Mouse (Mus musculus) stomach, embryonic 15.5 days (tissue): ENCODE measurements around the gene Trip11. TPM values are rescaled to one million over a fixed set of nuclear protein-coding genes. Genes with fewer than 3 reads are reported as not detected.

Experiments used
- ATAC-seq: fragments of 200-750 bp; cut with Nextera tagmentation; 2 replicates; pipeline ENCODE4 v1.8.0; 2017; ENCODE audit warnings: low read depth, moderate number of reproducible peaks, moderate TSS enrichment; ENCODE audit not compliant: insufficient read depth, low FRiP score
- H3K27ac ChIP-seq: fragments of 300-500 bp; sonication (generic); 2 replicates; pipeline ENCODE4 v1.5.1; 2015; ENCODE audit warnings: mild to moderate bottlenecking, inconsistent platforms
- H3K27me3 ChIP-seq: fragments of 300-500 bp; sonication (generic); replicated peaks from 2 replicates; pipeline ENCODE4 v1.6.1; 2015; ENCODE audit warnings: inconsistent platforms
- H3K36me3 ChIP-seq: fragments of 300-500 bp; sonication (generic); 2 replicates; pipeline ENCODE4 v1.6.1; 2015; ENCODE audit warnings: inconsistent platforms
- H3K4me1 ChIP-seq: fragments of 300-500 bp; sonication (generic); 2 replicates; pipeline ENCODE4 v1.6.1; 2015; ENCODE audit warnings: inconsistent platforms
- H3K4me2 ChIP-seq: fragments of 300-500 bp; sonication (generic); 2 replicates; pipeline ENCODE4 v1.6.1; 2015; ENCODE audit warnings: mild to moderate bottlenecking, inconsistent platforms
- H3K4me3 ChIP-seq: fragments of 300-500 bp; sonication (generic); replicated peaks from 2 replicates; pipeline ENCODE4 v1.5.1; 2015; ENCODE audit warnings: inconsistent platforms
- H3K9ac ChIP-seq: fragments of 300-500 bp; sonication (generic); 2 replicates; pipeline ENCODE4 v1.6.1; 2015; ENCODE audit warnings: inconsistent platforms
- H3K9me3 ChIP-seq: fragments of 300-500 bp; sonication (generic); 2 replicates; pipeline ENCODE4 v1.6.1; 2016; ENCODE audit warnings: inconsistent platforms
- WGBS: fragments of 180-500 bp; shearing (Covaris S2); methylation state at CpG from one replicate; pipeline ENCODE4 v1.1.7; 2015; 5-methylcytosine and 5-hydroxymethylcytosine counted together
- polyA plus RNA-seq: library from polyadenylated mRNA; unstranded; fragments of >200 nt; fragmentation: Nextera tagmentation; extraction: Ambion mirVana; gene quantifications from 2 replicates; pipeline ENCODE4 v1.2.1, GENCODE M21; 2015

Trip11 gene
- polyA plus RNA-seq, 1 experiment from 2014 or later, result 32.3 TPM

- peaks cover 23% of the 10 kb centered on the region for H3K36me3 ChIP-seq
- 94% methylated on average over 2 of the region's 2 CpGs for WGBS
- ATAC-seq, result no peak
These were observed 20.2 kb downstream of the Trip11 start for GRCm38 (mm10) chr12:101892832-101893231.

GRCm38 (mm10) chr12:101891066-101891465 is 22.0 kb downstream of the Trip11 start:
- Histone ChIP-seq H3K9me3 (no peaks in the 10 kb centered on the region), H3K4me2 (no peak overlapping the region), H3K27me3 (no peaks in the 10 kb centered on the region), H3K36me3 (peaks cover 23% of the 10 kb centered on the region), H3K4me3 (no peak overlapping the region), H3K27ac (no peak overlapping the region), H3K9ac (no peak overlapping the region), H3K4me1 (no peaks in the 10 kb centered on the region)
- WGBS, result 88% methylated on average over 5 of the region's 5 CpGs
- no peak for ATAC-seq

More at GRCm38 (mm10) chr12:101892832-101893231, 20.2 kb downstream of the Trip11 start:
- H3K9me3 ChIP-seq, result no peaks in the 10 kb centered on the region
- H3K27ac ChIP-seq, result no peak overlapping the region
- no peaks in the 10 kb centered on the region for H3K27me3 ChIP-seq
- H3K4me2 ChIP-seq, result no peak overlapping the region
- no peak overlapping the region for H3K9ac ChIP-seq
- H3K4me1 ChIP-seq, result no peaks in the 10 kb centered on the region
- H3K4me3 ChIP-seq, result no peak overlapping the region

- Histone ChIP-seq H3K27me3 (no peaks in the 10 kb centered on the region), H3K9ac (no peak overlapping the region), H3K9me3 (no peaks in the 10 kb centered on the region), H3K27ac (no peak overlapping the region), H3K4me2 (no peak overlapping the region), H3K4me1 (no peaks in the 10 kb centered on the region), H3K36me3 (peaks cover 32% of the 10 kb centered on the region), H3K4me3 (no peak overlapping the region)
- WGBS, result 86% methylated on average over 3 of the region's 3 CpGs
- peak; percentile 80 for ATAC-seq
These were observed 23.7 kb downstream of the Trip11 start for GRCm38 (mm10) chr12:101889351-101889750.

GRCm38 (mm10) chr12:101888312-101888711 is 24.8 kb downstream of the Trip11 start:
- WGBS, result 75% methylated on average over 2 of the region's 2 CpGs
- H3K9ac ChIP-seq, result no peak overlapping the region
- H3K27me3 ChIP-seq, result no peaks in the 10 kb centered on the region
- no peaks in the 10 kb centered on the region for H3K9me3 ChIP-seq
- no peak overlapping the region for H3K27ac ChIP-seq
- peaks cover 29% of the 10 kb centered on the region for H3K36me3 ChIP-seq
- ATAC-seq, result no peak
- no peak overlapping the region for H3K4me2 ChIP-seq
- no peak overlapping the region for H3K4me3 ChIP-seq
- no peaks in the 10 kb centered on the region for H3K4me1 ChIP-seq

- Histone ChIP-seq H3K4me3 (no peak overlapping the region), H3K4me2 (no peak overlapping the region), H3K27ac (no peak overlapping the region), H3K4me1 (no peaks in the 10 kb centered on the region), H3K27me3 (no peaks in the 10 kb centered on the region), H3K36me3 (peaks cover 17% of the 10 kb centered on the region; the same call in 1 of the 2 replicates), H3K9me3 (no peaks in the 10 kb centered on the region), H3K9ac (no peak overlapping the region)
- 95% methylated on average over 7 of the region's 7 CpGs for WGBS
- ATAC-seq, result no peak
These were observed 28.1 kb downstream of the Trip11 start for GRCm38 (mm10) chr12:101884926-101885325.

GRCm38 (mm10) chr12:101876374-101876773 is 36.7 kb downstream of the Trip11 start:
- 82% methylated on average over 2 of the region's 2 CpGs for WGBS
- H3K9me3 ChIP-seq, result no peaks in the 10 kb centered on the region
- ATAC-seq, result no peak
- H3K4me2 ChIP-seq, result no peak overlapping the region
- H3K36me3 ChIP-seq, result peaks cover 21% of the 10 kb centered on the region
- H3K4me1 ChIP-seq, result no peaks in the 10 kb centered on the region
- H3K27ac ChIP-seq, result no peak overlapping the region
- H3K9ac ChIP-seq, result no peak overlapping the region
- no peaks in the 10 kb centered on the region for H3K27me3 ChIP-seq
- H3K4me3 ChIP-seq, result no peak overlapping the region

GRCm38 (mm10) chr12:101875107-101875506 is 38.0 kb downstream of the Trip11 start:
- Histone ChIP-seq H3K9ac (no peak overlapping the region), H3K27ac (no peak overlapping the region), H3K9me3 (no peaks in the 10 kb centered on the region), H3K36me3 (peaks cover 21% of the 10 kb centered on the region), H3K27me3 (no peaks in the 10 kb centered on the region), H3K4me1 (no peaks in the 10 kb centered on the region), H3K4me2 (no peak overlapping the region), H3K4me3 (no peak overlapping the region)
- WGBS, result 67% methylated on average over 1 of the region's 1 CpGs
- no peak for ATAC-seq

GRCm38 (mm10) chr12:101862286-101862964 is 50.6 kb downstream of the Trip11 start:
- 86% methylated on average over 10 of the region's 10 CpGs for WGBS
- H3K36me3 ChIP-seq, result peaks cover 11% of the 10 kb centered on the region
- ATAC-seq, result no peak

GRCm38 (mm10) chr12:101860256-101860655 is 52.8 kb downstream of the Trip11 start:
- no peak overlapping the region for H3K27ac ChIP-seq
- no peaks in the 10 kb centered on the region for H3K4me1 ChIP-seq
- no peak overlapping the region for H3K4me3 ChIP-seq
- H3K9ac ChIP-seq, result no peak overlapping the region
- H3K9me3 ChIP-seq, result no peaks in the 10 kb centered on the region
- H3K4me2 ChIP-seq, result no peak overlapping the region
- WGBS, result 90% methylated on average over 1 of the region's 1 CpGs
- peaks cover 6% of the 10 kb centered on the region; the same call in 1 of the 2 replicates for H3K36me3 ChIP-seq
- no peak for ATAC-seq
- no peaks in the 10 kb centered on the region for H3K27me3 ChIP-seq

More at GRCm38 (mm10) chr12:101862286-101862964, 50.6 kb downstream of the Trip11 start:
- Histone ChIP-seq H3K9ac (no peak overlapping the region), H3K9me3 (no peaks in the 10 kb centered on the region), H3K4me1 (no peaks in the 10 kb centered on the region), H3K27me3 (no peaks in the 10 kb centered on the region), H3K27ac (no peak overlapping the region), H3K4me2 (no peak overlapping the region), H3K4me3 (no peak overlapping the region)

- Histone ChIP-seq H3K9me3 (no peaks in the 10 kb centered on the region), H3K27me3 (no peaks in the 10 kb centered on the region), H3K27ac (no peak overlapping the region), H3K4me2 (no peak overlapping the region), H3K9ac (no peak overlapping the region), H3K36me3 (peaks cover 6% of the 10 kb centered on the region; the same call in 1 of the 2 replicates), H3K4me3 (no peak overlapping the region), H3K4me1 (no peaks in the 10 kb centered on the region)
- no peak for ATAC-seq
- WGBS, result 86% methylated on average over 5 of the region's 5 CpGs
These were observed 55.1 kb downstream of the Trip11 start for GRCm38 (mm10) chr12:101858011-101858410.

- 93% methylated on average over 11 of the region's 11 CpGs for WGBS
- no peaks in the 10 kb centered on the region for H3K4me1 ChIP-seq
- no peak for ATAC-seq
- no peaks in the 10 kb centered on the region for H3K9me3 ChIP-seq
- H3K4me2 ChIP-seq, result no peak overlapping the region
- H3K4me3 ChIP-seq, result no peak overlapping the region
- no peak overlapping the region for H3K27ac ChIP-seq
- H3K36me3 ChIP-seq, result no peaks in the 10 kb centered on the region
- H3K27me3 ChIP-seq, result no peaks in the 10 kb centered on the region
- no peak overlapping the region for H3K9ac ChIP-seq
These were observed 58.7 kb downstream of the Trip11 start for GRCm38 (mm10) chr12:101854336-101854735.

- Histone ChIP-seq H3K4me1 (no peaks in the 10 kb centered on the region), H3K36me3 (no peaks in the 10 kb centered on the region), H3K27me3 (no peaks in the 10 kb centered on the region), H3K4me3 (no peak overlapping the region), H3K4me2 (no peak overlapping the region), H3K27ac (no peak overlapping the region), H3K9ac (no peak overlapping the region), H3K9me3 (no peaks in the 10 kb centered on the region)
- peak; percentile 39; the same call in 1 of the 2 replicates for ATAC-seq
- 64% methylated on average over 7 of the region's 7 CpGs for WGBS
These were observed 61.1 kb downstream of the Trip11 start for GRCm38 (mm10) chr12:101851846-101852564.
